Comparison of ENCODE assay signal across 7 mouse cellular contexts in genomic region chr13:104031821-104032331, GRCm38 (mm10).
DNase-seq lines count a peak whose midpoint lies in the region; ATAC-seq and TF ChIP-seq lines count a peak whose summit lies in the region.

No protein-coding gene starts in this region.

- ATAC-seq in heart, embryonic 13.5 days (ENCODE audit: extremely low read depth, insufficient number of reproducible peaks, low FRiP score, low TSS enrichment): peak; percentile 41; the same call in 1 of the 2 replicates
- peak; percentile 88 for ATAC-seq in limb, embryonic 14.5 days (ENCODE audit: low FRiP score, low read depth)
- peak; percentile 72 for ATAC-seq in stomach, embryonic 16.5 days (ENCODE audit: insufficient read depth, low FRiP score)

- peak overlapping the region; percentile 37; the same call in 1 of the 2 replicates for H3K27ac ChIP-seq in testis, adult 2 months (ENCODE audit: control insufficient read depth, insufficient read depth, low read depth, low read length)
- peak overlapping the region; percentile 90 for H3K27ac ChIP-seq in heart, embryonic 13.5 days (replicated peaks)
- peak overlapping the region; percentile 55; the same call in 1 of the 2 replicates for H3K27ac ChIP-seq in limb, embryonic 14.5 days (replicated peaks; ENCODE audit: low read depth, low read length)
- H3K27ac ChIP-seq in stomach, embryonic 16.5 days (ENCODE audit: low read length): peak overlapping the region; percentile 71

- no peak for TF ChIP-seq CTCF in testis, adult 2 months (IDR thresholded peaks at IDR 0.05; ENCODE audit: control insufficient read depth, insufficient read depth, insufficient replicate concordance, low read depth, low read length)

- no peak for DNase-seq in testis, postnatal 10 days (ENCODE audit: low spot score)
- DNase-seq in limb, embryonic 14.5 days (ENCODE audit: low spot score): peak; percentile 29
- no peak for DNase-seq in spleen, adult 18-20 months
- no peak for DNase-seq in thymus, postnatal 25 days

- TF ChIP-seq POLR2A in testis, adult 2 months (IDR thresholded peaks at IDR 0.05; ENCODE audit: control insufficient read depth, low read depth, low read length): no peak
- no peak for TF ChIP-seq POLR2A in limb, embryonic 14.5 days (IDR thresholded peaks at IDR 0.05; ENCODE audit: borderline replicate concordance, extremely low read depth, insufficient read depth, insufficient read length)

- H3K4me3 ChIP-seq in testis, adult 2 months (ENCODE audit: control insufficient read depth, low read depth, low read length): no peak overlapping the region
- no peak overlapping the region for H3K4me3 ChIP-seq in heart, embryonic 13.5 days
- no peak overlapping the region for H3K4me3 ChIP-seq in limb, embryonic 14.5 days (replicated peaks; ENCODE audit: low read length)
- H3K4me3 ChIP-seq in stomach, embryonic 16.5 days (replicated peaks; ENCODE audit: low read length): no peak overlapping the region

- H3K36me3 ChIP-seq in testis, adult 2 months (ENCODE audit: control insufficient read depth, insufficient read depth, low read length): no peaks in the 10 kb centered on the region
- 0 out of 2 replicates have a peak, but pooled peaks cover 5% of the 10 kb centered on the region for H3K36me3 ChIP-seq in heart, embryonic 13.5 days
- no peaks in the 10 kb centered on the region; the same call in 1 of the 2 replicates for H3K36me3 ChIP-seq in limb, embryonic 14.5 days (ENCODE audit: control insufficient read depth, insufficient read depth, low read length)
- H3K36me3 ChIP-seq in stomach, embryonic 16.5 days (ENCODE audit: control insufficient read depth, insufficient read depth, low read length): no peaks in the 10 kb centered on the region

- no peaks in the 10 kb centered on the region; the same call in 1 of the 2 replicates for H3K4me1 ChIP-seq in testis, adult 2 months (ENCODE audit: control insufficient read depth, insufficient read depth, low read length)
- peaks cover 57% of the 10 kb centered on the region for H3K4me1 ChIP-seq in heart, embryonic 13.5 days
- peaks cover 43% of the 10 kb centered on the region for H3K4me1 ChIP-seq in limb, embryonic 14.5 days (ENCODE audit: control insufficient read depth, insufficient read depth, low read length)
- H3K4me1 ChIP-seq in stomach, embryonic 16.5 days (ENCODE audit: control insufficient read depth, insufficient read depth, low read length): peaks cover 49% of the 10 kb centered on the region

- H3K9ac ChIP-seq in heart, embryonic 13.5 days: 0 out of 2 replicates have a peak overlapping the region, but pooled peaks have one; percentile 41
- H3K9ac ChIP-seq in limb, embryonic 14.5 days (ENCODE audit: low read depth, low read length, severe bottlenecking): no peak overlapping the region
- no peak overlapping the region for H3K9ac ChIP-seq in stomach, embryonic 16.5 days (ENCODE audit: low read length)

- no peak overlapping the region for H3K4me2 ChIP-seq in heart, embryonic 13.5 days
- no peak overlapping the region for H3K4me2 ChIP-seq in limb, embryonic 14.5 days (replicated peaks; ENCODE audit: low read depth, low read length, severe bottlenecking)
- H3K4me2 ChIP-seq in stomach, embryonic 16.5 days (ENCODE audit: low read depth, low read length): no peak overlapping the region

- 50% methylated on average over 12 of the region's 12 CpGs for WGBS in heart, embryonic 13.5 days
- WGBS in limb, embryonic 14.5 days: 54% methylated on average over 12 of the region's 12 CpGs
- 29% methylated on average over 12 of the region's 12 CpGs for WGBS in stomach, embryonic 16.5 days

- no peaks in the 10 kb centered on the region for H3K27me3 ChIP-seq in testis, adult 2 months (ENCODE audit: control insufficient read depth, insufficient read depth, low read length)
- H3K27me3 ChIP-seq in heart, embryonic 13.5 days (replicated peaks): no peaks in the 10 kb centered on the region
- H3K27me3 ChIP-seq in limb, embryonic 14.5 days (ENCODE audit: control insufficient read depth, insufficient read depth, low read length): no peaks in the 10 kb centered on the region
- H3K27me3 ChIP-seq in stomach, embryonic 16.5 days (ENCODE audit: control insufficient read depth, insufficient read depth, low read length): no peaks in the 10 kb centered on the region

- no peaks in the 10 kb centered on the region for H3K9me3 ChIP-seq in heart, embryonic 13.5 days
- no peaks in the 10 kb centered on the region for H3K9me3 ChIP-seq in limb, embryonic 14.5 days (ENCODE audit: control insufficient read depth, low read length)
- no peaks in the 10 kb centered on the region for H3K9me3 ChIP-seq in stomach, embryonic 16.5 days (replicated peaks; ENCODE audit: control insufficient read depth, low read length)

Comparison
In these comparisons a context has a peak if more than half of its experiments do, and no peak if none do; other contexts are left out.
1. H3K27ac ChIP-seq: peak in every context shown above with its lines; median percentile 90 in heart, embryonic 13.5 days; 71 in stomach, embryonic 16.5 days; 55 in limb, embryonic 14.5 days; 37 in testis, adult 2 months.